ENCODE assay signal across 8 mouse cellular contexts in genomic region chr17:9905501-9906462, GRCm38 (mm10).
DNase-seq lines count a peak whose midpoint lies in the region; ATAC-seq lines count a peak whose summit lies in the region.

No protein-coding gene starts in this region.

- peak overlapping the region; percentile 12; the same call in 1 of the 2 replicates for H3K4me3 ChIP-seq in stomach, embryonic 14.5 days (ENCODE audit: low read depth, low read length)

- ATAC-seq in stomach, embryonic 14.5 days (ENCODE audit: insufficient number of reproducible peaks, insufficient read depth, low FRiP score, low read depth): peak; percentile 53; the same call in 1 of the 2 replicates

- no peaks in the 10 kb centered on the region for H3K27me3 ChIP-seq in stomach, embryonic 14.5 days (ENCODE audit: control insufficient read depth, insufficient read depth, low read length)

- 0 out of 2 replicates have a peak, but pooled peaks cover 9% of the 10 kb centered on the region for H3K4me1 ChIP-seq in stomach, embryonic 14.5 days (ENCODE audit: control insufficient read depth, insufficient read depth, low read length)

- peak; percentile 11 to 30 for DNase-seq in adrenal gland, postnatal 36 days
- no peak for DNase-seq in adrenal gland, adult 8-10 months
- peak; percentile 71 to 88 for DNase-seq in cerebellum, postnatal 10 days
- DNase-seq in frontal cortex, postnatal 14 days (ENCODE audit: low spot score in 2 of 2): peak; percentile 61 to 63
- DNase-seq in layer of hippocampus, adult 11-12 months (ENCODE audit: low spot score): peak; percentile 62
- peak; percentile 72 for DNase-seq in lung, postnatal 10 days
- no peak for DNase-seq in thymus, postnatal 0 days (ENCODE audit: low spot score)

- no peaks in the 10 kb centered on the region for H3K9me3 ChIP-seq in stomach, embryonic 14.5 days (ENCODE audit: control insufficient read depth, low read depth, low read length)

- no peak overlapping the region for H3K27ac ChIP-seq in stomach, embryonic 14.5 days (ENCODE audit: low read length)

- no peaks in the 10 kb centered on the region for H3K36me3 ChIP-seq in stomach, embryonic 14.5 days (ENCODE audit: control insufficient read depth, insufficient read depth, low read length)

- H3K4me2 ChIP-seq in stomach, embryonic 14.5 days (replicated peaks; ENCODE audit: low read depth, low read length): peak overlapping the region; percentile 39

- WGBS in stomach, embryonic 14.5 days: 10% methylated on average over 12 of the region's 12 CpGs

- no peak overlapping the region for H3K9ac ChIP-seq in stomach, embryonic 14.5 days (replicated peaks; ENCODE audit: low read depth, low read length)

Comparison
In these comparisons a context has a peak if more than half of its experiments do, and no peak if none do; other contexts are left out.
1. DNase-seq: peak in adrenal gland, postnatal 36 days (2 of 2), cerebellum, postnatal 10 days (2 of 2), frontal cortex, postnatal 14 days (2 of 2), layer of hippocampus, adult 11-12 months (single experiment) and lung, postnatal 10 days (single experiment); none in adrenal gland, adult 8-10 months (single experiment) and thymus, postnatal 0 days (single experiment).